Mouse (Mus musculus): Measurements from ENCODE around the gene Siae. TPM values are rescaled to one million over a fixed set of nuclear protein-coding genes. Genes with fewer than 3 reads are reported as not detected.
A peak's percentile ranks its signal among the peaks of the same experiment; 100 is the strongest.

The Siae gene
- total and polyA plus RNA-seq, 2 experiments from 2014 or later: 14.9 to 15.8 TPM

- Histone ChIP-seq H3K4me3 (ENCODE audit: low read depth, low read length) (peak within 1 kb of the TSS; percentile 51), H3K36me3 (ENCODE audit: insufficient read depth, low read length) (no peaks in the 10 kb centered on the region), H3K27ac (ENCODE audit: low read depth, low read length) (no peak within 1 kb of the TSS; the same call in 1 of the 2 replicates), H3K4me1 (ENCODE audit: insufficient read depth, low read length) (peaks cover 8% of the 10 kb centered on the region), H3K4me2 (ENCODE audit: low read depth, low read length, poor library complexity, severe bottlenecking) (peak within 1 kb of the TSS; percentile 96), H3K27me3 (ENCODE audit: insufficient read depth, low read length) (peaks cover 10% of the 10 kb centered on the region), H3K9ac (replicated peaks; ENCODE audit: low read length, poor library complexity, severe bottlenecking) (peak within 1 kb of the TSS; percentile 56), H3K9me3 (ENCODE audit: low read length) (no peaks in the 10 kb centered on the region)
- no peak for TF ChIP-seq CTCF (IDR thresholded peaks at IDR 0.05)
- ATAC-seq (ENCODE audit: low FRiP score) (peak; percentile 78), DNase-seq (ENCODE audit: low spot score) (peak; percentile 76)
- WGBS: 5% methylated on average over 31 of the region's 31 CpGs
Measured at GRCm38 (mm10) chr9:37552536-37553293, 2.8 kb upstream of the Siae start, which contains the start of gene Nrgn. Gene Nrgn, minus strand, starts transcription at chr9:37552904.

- WGBS: 88% methylated on average over 1 of the region's 1 CpGs
- no peak for ATAC-seq (ENCODE audit: low FRiP score)
- H3K9ac ChIP-seq (replicated peaks; ENCODE audit: low read length, poor library complexity, severe bottlenecking): no peak overlapping the region
Measured at GRCm38 (mm10) chr9:37554279-37554678, 1.2 kb upstream of the Siae start.

GRCm38 (mm10) chr9:37556366-37556765 lies 868 bp downstream of the Siae start:
- no peak for TF ChIP-seq CTCF (IDR thresholded peaks at IDR 0.05)
- WGBS: 85% methylated on average over 3 of the region's 3 CpGs
- Histone ChIP-seq H3K27me3 (ENCODE audit: insufficient read depth, low read length) (no peaks in the 10 kb centered on the region; the same call in 1 of the 2 replicates), H3K27ac (ENCODE audit: low read depth, low read length) (no peak overlapping the region), H3K9ac (replicated peaks; ENCODE audit: low read length, poor library complexity, severe bottlenecking) (no peak overlapping the region), H3K4me1 (ENCODE audit: insufficient read depth, low read length) (peaks cover 8% of the 10 kb centered on the region), H3K9me3 (ENCODE audit: low read length) (no peaks in the 10 kb centered on the region), H3K36me3 (ENCODE audit: insufficient read depth, low read length) (no peaks in the 10 kb centered on the region), H3K4me3 (ENCODE audit: low read depth, low read length) (no peak overlapping the region), H3K4me2 (ENCODE audit: low read depth, low read length, poor library complexity, severe bottlenecking) (no peak overlapping the region)
- ATAC-seq (ENCODE audit: low FRiP score) (no peak), DNase-seq (ENCODE audit: low spot score) (no peak)

More at GRCm38 (mm10) chr9:37554279-37554678, 1.2 kb upstream of the Siae start:
- peaks cover 8% of the 10 kb centered on the region for H3K4me1 ChIP-seq (ENCODE audit: insufficient read depth, low read length)
- DNase-seq (ENCODE audit: low spot score): no peak
- H3K36me3 ChIP-seq (ENCODE audit: insufficient read depth, low read length): no peaks in the 10 kb centered on the region
- no peaks in the 10 kb centered on the region for H3K9me3 ChIP-seq (ENCODE audit: low read length)
- H3K4me3 ChIP-seq (ENCODE audit: low read depth, low read length): no peak overlapping the region
- H3K27ac ChIP-seq (ENCODE audit: low read depth, low read length): no peak overlapping the region
- H3K4me2 ChIP-seq (ENCODE audit: low read depth, low read length, poor library complexity, severe bottlenecking): no peak overlapping the region
- H3K27me3 ChIP-seq (ENCODE audit: insufficient read depth, low read length): peaks cover 10% of the 10 kb centered on the region
- no peak for TF ChIP-seq CTCF (IDR thresholded peaks at IDR 0.05)

- no peak for TF ChIP-seq CTCF (IDR thresholded peaks at IDR 0.05)
- Histone ChIP-seq H3K4me1 (ENCODE audit: insufficient read depth, low read length) (no peaks in the 10 kb centered on the region; the same call in 1 of the 2 replicates), H3K4me2 (ENCODE audit: low read depth, low read length, poor library complexity, severe bottlenecking) (no peak overlapping the region), H3K36me3 (ENCODE audit: insufficient read depth, low read length) (no peaks in the 10 kb centered on the region), H3K27me3 (ENCODE audit: insufficient read depth, low read length) (no peaks in the 10 kb centered on the region), H3K27ac (ENCODE audit: low read depth, low read length) (no peak overlapping the region), H3K9ac (replicated peaks; ENCODE audit: low read length, poor library complexity, severe bottlenecking) (no peak overlapping the region), H3K9me3 (ENCODE audit: low read length) (no peaks in the 10 kb centered on the region), H3K4me3 (ENCODE audit: low read depth, low read length) (no peak overlapping the region)
- 81% methylated on average over 2 of the region's 2 CpGs for WGBS
- ATAC-seq (ENCODE audit: low FRiP score) (no peak), DNase-seq (ENCODE audit: low spot score) (no peak)
Measured at GRCm38 (mm10) chr9:37560617-37561016, 5.1 kb downstream of the Siae start.

- Histone ChIP-seq H3K9ac (replicated peaks; ENCODE audit: low read length, poor library complexity, severe bottlenecking) (no peak overlapping the region), H3K9me3 (ENCODE audit: low read length) (no peaks in the 10 kb centered on the region), H3K27me3 (ENCODE audit: insufficient read depth, low read length) (no peaks in the 10 kb centered on the region), H3K4me1 (ENCODE audit: insufficient read depth, low read length) (peaks cover 5% of the 10 kb centered on the region; the same call in 1 of the 2 replicates), H3K36me3 (ENCODE audit: insufficient read depth, low read length) (no peaks in the 10 kb centered on the region), H3K4me3 (ENCODE audit: low read depth, low read length) (no peak overlapping the region), H3K27ac (ENCODE audit: low read depth, low read length) (no peak overlapping the region), H3K4me2 (ENCODE audit: low read depth, low read length, poor library complexity, severe bottlenecking) (no peak overlapping the region)
- ATAC-seq (ENCODE audit: low FRiP score) (no peak), DNase-seq (ENCODE audit: low spot score) (no peak)
- 60% methylated on average over 1 of the region's 1 CpGs for WGBS
- no peak for TF ChIP-seq CTCF (IDR thresholded peaks at IDR 0.05)
Measured at GRCm38 (mm10) chr9:37563805-37564204, 8.3 kb downstream of the Siae start.

- Histone ChIP-seq H3K27me3 (ENCODE audit: insufficient read depth, low read length) (no peaks in the 10 kb centered on the region), H3K9ac (replicated peaks; ENCODE audit: low read length, poor library complexity, severe bottlenecking) (no peak overlapping the region), H3K9me3 (ENCODE audit: low read length) (no peaks in the 10 kb centered on the region), H3K4me3 (ENCODE audit: low read depth, low read length) (no peak overlapping the region), H3K4me2 (ENCODE audit: low read depth, low read length, poor library complexity, severe bottlenecking) (no peak overlapping the region), H3K27ac (ENCODE audit: low read depth, low read length) (no peak overlapping the region), H3K4me1 (ENCODE audit: insufficient read depth, low read length) (peaks cover 5% of the 10 kb centered on the region; the same call in 1 of the 2 replicates), H3K36me3 (ENCODE audit: insufficient read depth, low read length) (no peaks in the 10 kb centered on the region)
- TF ChIP-seq CTCF (IDR thresholded peaks at IDR 0.05): no peak
- WGBS: 82% methylated on average over 2 of the region's 2 CpGs
- no peak for ATAC-seq (ENCODE audit: low FRiP score)
- DNase-seq (ENCODE audit: low spot score): no peak
Measured at GRCm38 (mm10) chr9:37567019-37567418, 11.5 kb downstream of the Siae start.

Measured in midbrain, postnatal 0 days (tissue).